Mouse (Mus musculus) embryonic facial prominence, embryonic 10.5 days (tissue): ENCODE results near the gene Clp1. TPM values are rescaled to one million over a fixed set of nuclear protein-coding genes. Genes with fewer than 3 reads are reported as not detected.
A peak's percentile ranks its signal among the peaks of the same experiment; 100 is the strongest.

Experiments used
- DNase-seq: peaks from one replicate; pipeline ENCODE4 v3.0.0-alpha.2; 2017; ENCODE audit warnings: low spot score
- H3K27ac ChIP-seq: fragments of 300-500 bp; sonication (generic); replicated peaks from 2 replicates; pipeline ENCODE4 v1.5.1; 2016; ENCODE audit warnings: mild to moderate bottlenecking
- H3K27me3 ChIP-seq: fragments of 300-500 bp; sonication (generic); replicated peaks from 2 replicates; pipeline ENCODE4 v1.6.1; 2016; ENCODE audit warnings: low read depth, mild to moderate bottlenecking; ENCODE audit not compliant: poor library complexity, severe bottlenecking
- H3K36me3 ChIP-seq: fragments of 300-500 bp; sonication (generic); replicated peaks from 2 replicates; pipeline ENCODE4 v1.6.1; 2016; ENCODE audit warnings: mild to moderate bottlenecking, moderate library complexity
- H3K4me1 ChIP-seq: fragments of 300-500 bp; sonication (generic); 2 replicates; pipeline ENCODE4 v1.6.1; 2016
- H3K4me3 ChIP-seq: fragments of 300-500 bp; sonication (generic); 2 replicates; pipeline ENCODE4 v1.5.1; 2016; ENCODE audit warnings: mild to moderate bottlenecking, moderate library complexity
- H3K9me3 ChIP-seq: fragments of 300-500 bp; sonication (generic); 2 replicates; pipeline ENCODE4 v1.6.1; 2016; ENCODE audit warnings: mild to moderate bottlenecking
- WGBS: fragments of 180-500 bp; shearing (Covaris S2); methylation state at CpG from one replicate; pipeline ENCODE4 v1.1.7; 2016; 5-methylcytosine and 5-hydroxymethylcytosine counted together
- polyA plus RNA-seq: library from polyadenylated mRNA; unstranded; fragments of >200 nt; fragmentation: Nextera tagmentation; extraction: Ambion mirVana; gene quantifications from 2 replicates; pipeline ENCODE4 v1.2.1, GENCODE M21; 2016

Gene Clp1
- polyA plus RNA-seq, 1 experiment from 2014 or later, result 53.2 TPM

GRCm38 (mm10) chr2:84716423-84717355 lies 10.5 kb downstream of the Clp1 start:
- Histone ChIP-seq H3K27me3 (no peaks in the 10 kb centered on the region), H3K4me3 (peak overlapping the region; percentile 96), H3K27ac (peak overlapping the region; percentile 96), H3K4me1 (peaks cover 24% of the 10 kb centered on the region), H3K9me3 (no peaks in the 10 kb centered on the region), H3K36me3 (peaks cover 8% of the 10 kb centered on the region)
- no peak for DNase-seq
- WGBS, result 39% methylated on average over 9 of the region's 9 CpGs

GRCm38 (mm10) chr2:84715562-84716361 lies 11.4 kb downstream of the Clp1 start:
- Histone ChIP-seq H3K9me3 (no peaks in the 10 kb centered on the region), H3K4me1 (peaks cover 24% of the 10 kb centered on the region), H3K36me3 (peaks cover 6% of the 10 kb centered on the region), H3K4me3 (peak overlapping the region; percentile 96), H3K27ac (peak overlapping the region; percentile 96), H3K27me3 (no peaks in the 10 kb centered on the region)
- under 1% methylated on average over 33 of the region's 33 CpGs for WGBS
- DNase-seq, result peak; percentile 65

GRCm38 (mm10) chr2:84714811-84715561 lies 12.2 kb downstream of the Clp1 start, which contains the start of gene Zdhhc5:
Zdhhc5 (minus strand) TSS chr2:84715180.
- H3K36me3 ChIP-seq, result peaks cover 14% of the 10 kb centered on the region
- peak; percentile 99 for DNase-seq
- under 1% methylated on average over 107 of the region's 107 CpGs for WGBS
- peaks cover 24% of the 10 kb centered on the region for H3K4me1 ChIP-seq
- H3K4me3 ChIP-seq, result peak within 1 kb of the TSS; percentile 96
- H3K9me3 ChIP-seq, result no peaks in the 10 kb centered on the region
- peak within 1 kb of the TSS; percentile 96 for H3K27ac ChIP-seq
- no peaks in the 10 kb centered on the region for H3K27me3 ChIP-seq

- H3K36me3 ChIP-seq, result peaks cover 20% of the 10 kb centered on the region
- WGBS, result under 1% methylated on average over 26 of the region's 26 CpGs
- peak overlapping the region; percentile 96 for H3K27ac ChIP-seq
- DNase-seq, result no peak
- peak overlapping the region; percentile 96 for H3K4me3 ChIP-seq
- H3K9me3 ChIP-seq, result no peaks in the 10 kb centered on the region
- no peaks in the 10 kb centered on the region for H3K27me3 ChIP-seq
- H3K4me1 ChIP-seq, result peaks cover 24% of the 10 kb centered on the region
These were observed 12.7 kb downstream of the Clp1 start for GRCm38 (mm10) chr2:84714422-84714810.

GRCm38 (mm10) chr2:84711898-84712297 lies 15.3 kb downstream of the Clp1 start:
- no peak for DNase-seq
- H3K9me3 ChIP-seq, result no peaks in the 10 kb centered on the region
- H3K27me3 ChIP-seq, result no peaks in the 10 kb centered on the region
- H3K36me3 ChIP-seq, result peaks cover 45% of the 10 kb centered on the region
- no peak overlapping the region for H3K4me3 ChIP-seq
- WGBS, result 92% methylated on average over 2 of the region's 2 CpGs
- no peak overlapping the region for H3K27ac ChIP-seq
- H3K4me1 ChIP-seq, result peaks cover 26% of the 10 kb centered on the region

- Histone ChIP-seq H3K9me3 (no peaks in the 10 kb centered on the region), H3K27ac (no peak overlapping the region), H3K27me3 (no peaks in the 10 kb centered on the region), H3K4me3 (no peak overlapping the region), H3K36me3 (peaks cover 86% of the 10 kb centered on the region), H3K4me1 (peaks cover 4% of the 10 kb centered on the region; the same call in 1 of the 2 replicates)
- WGBS, result 64% methylated on average over 1 of the region's 1 CpGs
- no peak for DNase-seq
These were observed 19.6 kb downstream of the Clp1 start for GRCm38 (mm10) chr2:84707523-84707922.

- Histone ChIP-seq H3K36me3 (peaks cover 94% of the 10 kb centered on the region), H3K27ac (no peak overlapping the region)
These were observed 21.9 kb downstream of the Clp1 start for GRCm38 (mm10) chr2:84705295-84705694.

GRCm38 (mm10) chr2:84704329-84704728 lies 22.8 kb downstream of the Clp1 start:
- Histone ChIP-seq H3K27me3 (no peaks in the 10 kb centered on the region), H3K27ac (no peak overlapping the region), H3K4me1 (peaks cover 4% of the 10 kb centered on the region; the same call in 1 of the 2 replicates), H3K9me3 (no peaks in the 10 kb centered on the region), H3K36me3 (peaks cover 94% of the 10 kb centered on the region), H3K4me3 (no peak overlapping the region)
- no peak for DNase-seq
- 76% methylated on average over 5 of the region's 5 CpGs for WGBS

More at GRCm38 (mm10) chr2:84705295-84705694, 21.9 kb downstream of the Clp1 start:
- H3K9me3 ChIP-seq, result no peaks in the 10 kb centered on the region
- H3K4me3 ChIP-seq, result no peak overlapping the region
- peaks cover 4% of the 10 kb centered on the region; the same call in 1 of the 2 replicates for H3K4me1 ChIP-seq
- no peak for DNase-seq
- 93% methylated on average over 1 of the region's 1 CpGs for WGBS
- H3K27me3 ChIP-seq, result no peaks in the 10 kb centered on the region

- WGBS, result 92% methylated on average over 1 of the region's 1 CpGs
These were observed 23.7 kb downstream of the Clp1 start for GRCm38 (mm10) chr2:84703497-84703896.

GRCm38 (mm10) chr2:84695007-84695695 lies 32.0 kb downstream of the Clp1 start:
- Histone ChIP-seq H3K4me3 (no peak overlapping the region), H3K4me1 (no peaks in the 10 kb centered on the region), H3K27ac (no peak overlapping the region), H3K9me3 (no peaks in the 10 kb centered on the region), H3K36me3 (peaks cover 98% of the 10 kb centered on the region), H3K27me3 (no peaks in the 10 kb centered on the region)
- DNase-seq, result no peak
- 89% methylated on average over 5 of the region's 5 CpGs for WGBS

More at GRCm38 (mm10) chr2:84703497-84703896, 23.7 kb downstream of the Clp1 start:
- Histone ChIP-seq H3K27me3 (no peaks in the 10 kb centered on the region), H3K4me3 (no peak overlapping the region), H3K27ac (no peak overlapping the region), H3K4me1 (peaks cover 4% of the 10 kb centered on the region; the same call in 1 of the 2 replicates), H3K9me3 (no peaks in the 10 kb centered on the region), H3K36me3 (peaks cover 94% of the 10 kb centered on the region)
- DNase-seq, result no peak

GRCm38 (mm10) chr2:84690050-84690449 lies 37.1 kb downstream of the Clp1 start:
- DNase-seq, result no peak
- WGBS, result 91% methylated on average over 12 of the region's 12 CpGs
- H3K27me3 ChIP-seq, result no peaks in the 10 kb centered on the region
- H3K9me3 ChIP-seq, result no peaks in the 10 kb centered on the region
- no peak overlapping the region for H3K27ac ChIP-seq
- H3K4me3 ChIP-seq, result no peak overlapping the region
- H3K36me3 ChIP-seq, result peaks cover 97% of the 10 kb centered on the region
- no peaks in the 10 kb centered on the region for H3K4me1 ChIP-seq
